Comparison of ENCODE assay signal across 14 mouse cellular contexts in genomic region chr7:101324142-101324962, GRCm38 (mm10). TPM values are rescaled to one million over a fixed set of nuclear protein-coding genes. Genes with fewer than 3 reads are reported as not detected.
DNase-seq lines count a peak whose midpoint lies in the region; ATAC-seq and TF ChIP-seq lines count a peak whose summit lies in the region.
"Had no signal": no experiment of that assay in that cellular context is flagged by ENCODE, and none has a peak within 500 bp of the region (broad histone marks: within the 10 kb centered on the region; RNA-seq: fewer than 3 reads in every experiment).

No protein-coding gene starts in this region.

- H3K9ac ChIP-seq in hindbrain, postnatal 0 days (replicated peaks; ENCODE audit: low read length), result no peak overlapping the region
- no peak overlapping the region for H3K9ac ChIP-seq in hindbrain, embryonic 16.5 days (ENCODE audit: low read depth, low read length)
- no peak overlapping the region for H3K9ac ChIP-seq in liver, embryonic 14.5 days (replicated peaks)
- H3K9ac ChIP-seq in forebrain, embryonic 15.5 days (replicated peaks), result no peak overlapping the region
- H3K9ac ChIP-seq: limb, embryonic 15.5 days; neural tube, embryonic 15.5 days had no signal

- no peaks in the 10 kb centered on the region for H3K36me3 ChIP-seq in hindbrain, postnatal 0 days (ENCODE audit: insufficient read depth, low read length)
- H3K36me3 ChIP-seq in hindbrain, embryonic 16.5 days (ENCODE audit: control insufficient read depth, insufficient read depth, low read length), result no peaks in the 10 kb centered on the region
- H3K36me3 ChIP-seq in liver, embryonic 14.5 days (replicated peaks; ENCODE audit: control insufficient read depth, insufficient read depth, low read depth), result no peaks in the 10 kb centered on the region; the same call in 1 of the 2 replicates
- no peaks in the 10 kb centered on the region for H3K36me3 ChIP-seq in forebrain, embryonic 15.5 days
- H3K36me3 ChIP-seq: hindbrain, embryonic 10.5 days; neural tube, embryonic 15.5 days had no signal

- H3K9me3 ChIP-seq in hindbrain, postnatal 0 days (ENCODE audit: low read length), result no peaks in the 10 kb centered on the region
- no peaks in the 10 kb centered on the region for H3K9me3 ChIP-seq in hindbrain, embryonic 16.5 days (ENCODE audit: control insufficient read depth, low read length)
- no peaks in the 10 kb centered on the region for H3K9me3 ChIP-seq in liver, embryonic 14.5 days (ENCODE audit: control insufficient read depth, low read length)
- no peaks in the 10 kb centered on the region for H3K9me3 ChIP-seq in forebrain, embryonic 15.5 days
- H3K9me3 ChIP-seq: hindbrain, embryonic 10.5 days; limb, embryonic 15.5 days; neural tube, embryonic 15.5 days had no signal

- H3K4me1 ChIP-seq in hindbrain, postnatal 0 days (ENCODE audit: insufficient read depth, low read length), result peaks cover 24% of the 10 kb centered on the region
- peaks cover 23% of the 10 kb centered on the region for H3K4me1 ChIP-seq in hindbrain, embryonic 16.5 days (ENCODE audit: control insufficient read depth, insufficient read depth, low read depth, low read length)
- H3K4me1 ChIP-seq in liver, embryonic 14.5 days (replicated peaks; ENCODE audit: control insufficient read depth in 2 of 2, insufficient read depth in 2 of 2, low read length in 1 of 2), result peaks cover 11 to 43% of the 10 kb centered on the region in 2 experiments
- peaks cover 31% of the 10 kb centered on the region for H3K4me1 ChIP-seq in forebrain, embryonic 15.5 days

- ATAC-seq in hindbrain, postnatal 0 days, result no peak
- ATAC-seq in hindbrain, embryonic 16.5 days, result no peak
- ATAC-seq in liver, embryonic 14.5 days (ENCODE audit: insufficient read depth), result peak; percentile 2; the same call in 1 of the 2 replicates
- ATAC-seq in forebrain, embryonic 15.5 days (replicated peaks), result no peak
- ATAC-seq: forebrain, embryonic 16.5 days had no signal

- no peaks in the 10 kb centered on the region for H3K27me3 ChIP-seq in hindbrain, postnatal 0 days (ENCODE audit: insufficient read depth, low read length)
- peaks cover 2% of the 10 kb centered on the region; the same call in 1 of the 2 replicates for H3K27me3 ChIP-seq in hindbrain, embryonic 16.5 days (replicated peaks; ENCODE audit: control insufficient read depth, insufficient read depth, low read length)
- no peaks in the 10 kb centered on the region for H3K27me3 ChIP-seq in liver, embryonic 14.5 days (ENCODE audit: control insufficient read depth, insufficient read depth, low read length)
- H3K27me3 ChIP-seq in forebrain, embryonic 15.5 days, result peaks cover 8% of the 10 kb centered on the region
- H3K27me3 ChIP-seq: limb, embryonic 15.5 days had no signal

- H3K4me2 ChIP-seq in hindbrain, postnatal 0 days (ENCODE audit: low read depth, low read length), result no peak overlapping the region
- H3K4me2 ChIP-seq in hindbrain, embryonic 16.5 days (ENCODE audit: low read length), result no peak overlapping the region
- peak overlapping the region; percentile 76; the same call in 1 of the 2 replicates for H3K4me2 ChIP-seq in liver, embryonic 14.5 days (ENCODE audit: low read depth)
- H3K4me2 ChIP-seq in forebrain, embryonic 15.5 days (replicated peaks), result no peak overlapping the region
- H3K4me2 ChIP-seq: limb, embryonic 15.5 days had no signal

- peak; percentile 39 for DNase-seq in cerebellum, adult 8-10 months
- DNase-seq in cerebellum, adult 11-12 months, result no peak
- peak; percentile 51 for DNase-seq in hindbrain, postnatal 0 days (ENCODE audit: low spot score)
- DNase-seq in adipocyte (ENCODE audit: low spot score), result peak; percentile 30
- peak in 1 of 3 experiments; percentile 40 for DNase-seq in liver, embryonic 14.5 days (ENCODE audit: low read depth in 3 of 3, low spot score in 3 of 3)
- no peak for DNase-seq in ovary, postnatal 14 days (ENCODE audit: low spot score)
- DNase-seq: midbrain, embryonic 14.5 days; spleen, adult 18-20 months had no signal

- H3K27ac ChIP-seq in hindbrain, postnatal 0 days, result no peak overlapping the region
- no peak overlapping the region for H3K27ac ChIP-seq in hindbrain, embryonic 16.5 days (ENCODE audit: low read depth, low read length)
- no peak overlapping the region; the same call in 1 of the 2 replicates for H3K27ac ChIP-seq in liver, embryonic 14.5 days
- no peak overlapping the region for H3K27ac ChIP-seq in forebrain, embryonic 15.5 days (replicated peaks)
- H3K27ac ChIP-seq: hindbrain, embryonic 10.5 days; limb, embryonic 15.5 days; neural tube, embryonic 15.5 days had no signal

- no peak for TF ChIP-seq EP300 in liver, embryonic 14.5 days (IDR thresholded peaks at IDR 0.05; ENCODE audit: low read depth)

- 54% methylated on average over 6 of the region's 6 CpGs for WGBS in hindbrain, postnatal 0 days
- 68% methylated on average over 6 of the region's 6 CpGs for WGBS in hindbrain, embryonic 16.5 days
- WGBS in liver, embryonic 14.5 days (ENCODE audit: insufficient replicate concordance), result 60% methylated on average over 6 of the region's 6 CpGs
- 65% methylated on average over 6 of the region's 6 CpGs for WGBS in forebrain, embryonic 15.5 days

- H3K4me3 ChIP-seq in hindbrain, postnatal 0 days (ENCODE audit: low read length), result no peak overlapping the region
- no peak overlapping the region for H3K4me3 ChIP-seq in hindbrain, embryonic 16.5 days (ENCODE audit: low read length)
- no peak overlapping the region for H3K4me3 ChIP-seq in liver, embryonic 14.5 days (ENCODE audit: insufficient read depth in 1 of 2, low read depth in 2 of 2, low read length in 2 of 2)
- H3K4me3 ChIP-seq in forebrain, embryonic 15.5 days, result no peak overlapping the region
- H3K4me3 ChIP-seq: hindbrain, embryonic 10.5 days; limb, embryonic 15.5 days; neural tube, embryonic 15.5 days had no signal

- TF ChIP-seq CTCF in hindbrain, postnatal 0 days (IDR thresholded peaks at IDR 0.05; ENCODE audit: low read depth), result no peak
- TF ChIP-seq CTCF in liver, embryonic 14.5 days (IDR thresholded peaks at IDR 0.05; ENCODE audit: low read depth), result no peak

RNA-seq across cellular contexts. Expression of gene Stard10, which starts 7.5 kb away (rescaled TPM):
- 39.3 and 53.4 TPM in 2 replicates for total RNA-seq in hindbrain, postnatal 0 days (2014; rRNA removed)
- polyA plus RNA-seq in hindbrain, postnatal 0 days (2015; fragmentation: Nextera tagmentation; extraction: Ambion mirVana), result 17.2 and 20.1 TPM in 2 replicates
- 11.9 and 13.8 TPM in 2 replicates for polyA plus RNA-seq in hindbrain, embryonic 16.5 days (2015; fragmentation: Nextera tagmentation; extraction: Ambion mirVana)
- 71.0 and 71.8 TPM in 2 replicates for polyA plus RNA-seq in liver, embryonic 14.5 days (2012; rRNA removed)
- polyA plus RNA-seq in liver, embryonic 14.5 days (2014; fragmentation: Nextera tagmentation; extraction: Ambion mirVana), result 98.2 and 102 TPM in 2 replicates
- 5.8 and 8.0 TPM in 2 replicates for polyA plus RNA-seq in forebrain, embryonic 15.5 days (2015; fragmentation: Nextera tagmentation; extraction: Ambion mirVana)

RNA-seq across cellular contexts. Expression of gene Atg16l2, which starts 22.3 kb away (rescaled TPM):
- 16.9 and 49.3 TPM in 2 replicates for total RNA-seq in hindbrain, postnatal 0 days (2014; rRNA removed)
- 18.8 and 20.6 TPM in 2 replicates for polyA plus RNA-seq in hindbrain, postnatal 0 days (2015; fragmentation: Nextera tagmentation; extraction: Ambion mirVana)
- polyA plus RNA-seq in hindbrain, embryonic 16.5 days (2015; fragmentation: Nextera tagmentation; extraction: Ambion mirVana), result 33.5 and 34.0 TPM in 2 replicates
- 3.1 and 3.5 TPM in 2 replicates for polyA plus RNA-seq in liver, embryonic 14.5 days (2012; rRNA removed)
- polyA plus RNA-seq in liver, embryonic 14.5 days (2014; fragmentation: Nextera tagmentation; extraction: Ambion mirVana), result 1.3 and 1.8 TPM in 2 replicates
- polyA plus RNA-seq in forebrain, embryonic 15.5 days (2015; fragmentation: Nextera tagmentation; extraction: Ambion mirVana), result 23.4 and 23.7 TPM in 2 replicates

RNA-seq across cellular contexts. Expression of gene Arap1, which starts 23.5 kb away (rescaled TPM):
- total RNA-seq in hindbrain, postnatal 0 days (2014; rRNA removed), result 19.2 and 44.0 TPM in 2 replicates
- 9.2 and 10.5 TPM in 2 replicates for polyA plus RNA-seq in hindbrain, postnatal 0 days (2015; fragmentation: Nextera tagmentation; extraction: Ambion mirVana)
- polyA plus RNA-seq in hindbrain, embryonic 16.5 days (2015; fragmentation: Nextera tagmentation; extraction: Ambion mirVana), result 12.8 and 13.8 TPM in 2 replicates
- polyA plus RNA-seq in liver, embryonic 14.5 days (2012; rRNA removed), result 13.3 and 13.7 TPM in 2 replicates
- 12.9 and 13.9 TPM in 2 replicates for polyA plus RNA-seq in liver, embryonic 14.5 days (2014; fragmentation: Nextera tagmentation; extraction: Ambion mirVana)
- 6.0 and 7.0 TPM in 2 replicates for polyA plus RNA-seq in forebrain, embryonic 15.5 days (2015; fragmentation: Nextera tagmentation; extraction: Ambion mirVana)

Comparison
In these comparisons a context has a peak if more than half of its experiments do, and no peak if none do; other contexts are left out.
1. DNase-seq: peak in cerebellum, adult 8-10 months (single experiment), hindbrain, postnatal 0 days (single experiment) and adipocyte (single experiment); none in cerebellum, adult 11-12 months (single experiment) and ovary, postnatal 14 days (single experiment).